Mouse (Mus musculus) ES-E14 (cell line): ENCODE data around the gene Sox2. TPM values are rescaled to one million over a fixed set of nuclear protein-coding genes. Genes with fewer than 3 reads are reported as not detected.

ENCODE experiments used
- DNase-seq: peaks from one replicate; pipeline ENCODE4 v3.0.0-alpha.2; 2013; ENCODE audit warnings: low read depth, low spot score
- H3K27ac ChIP-seq: 2 replicates; pipeline ENCODE4 v1.5.1; 2012; ENCODE audit warnings: low read depth, mild to moderate bottlenecking, low read length, moderate library complexity, mixed read lengths; ENCODE audit not compliant: poor library complexity, insufficient read depth, severe bottlenecking
- H3K36me3 ChIP-seq: 2 replicates; pipeline ENCODE4 v1.6.1; 2012; ENCODE audit warnings: mild to moderate bottlenecking, low read length, moderate library complexity, mixed read lengths; ENCODE audit not compliant: control insufficient read depth, poor library complexity, insufficient read depth, severe bottlenecking
- H3K4me1 ChIP-seq, 2 experiments: fragments of 150-350 bp in 1 of 2; sonication (generic) in 1 of 2; 2 replicates each; pipeline ENCODE4 v1.6.1; 2012; ENCODE audit warnings: low read length in 2 of 2, mild to moderate bottlenecking in 1 of 2, mixed read lengths in 1 of 2; ENCODE audit not compliant: control insufficient read depth in 2 of 2, insufficient read depth in 2 of 2, poor library complexity in 1 of 2
- H3K4me3 ChIP-seq, 2 experiments: fragments of 150-350 bp in 1 of 2; sonication (generic) in 1 of 2; 2 replicates each; pipeline ENCODE4 v1.5.1; 2012; ENCODE audit warnings: low read length in 2 of 2, low read depth in 1 of 2, mild to moderate bottlenecking in 1 of 2, mixed read lengths in 1 of 2; ENCODE audit not compliant: insufficient read depth in 1 of 2, poor library complexity in 1 of 2, severe bottlenecking in 1 of 2
- H3K9ac ChIP-seq: 2 replicates; pipeline ENCODE4 v1.6.1; 2012; ENCODE audit warnings: low read depth, mild to moderate bottlenecking, low read length, mixed read lengths; ENCODE audit not compliant: poor library complexity, insufficient read depth, severe bottlenecking
- H3K9me3 ChIP-seq: fragments of 150-350 bp; sonication (generic); 2 replicates; pipeline ENCODE4 v1.6.1; 2012; ENCODE audit warnings: low read depth, mild to moderate bottlenecking, low read length; ENCODE audit not compliant: control insufficient read depth, insufficient read depth
- CHD2 ChIP-seq: IDR thresholded peaks from 2 replicates; pipeline ENCODE4 v1.6.1; 2014; ENCODE audit warnings: mild to moderate bottlenecking, low read depth, low read length, inconsistent platforms
- HCFC1 ChIP-seq: IDR thresholded peaks from 2 replicates; pipeline ENCODE4 v1.6.1; 2012; ENCODE audit warnings: low read length, inconsistent platforms, borderline replicate concordance; ENCODE audit not compliant: insufficient read depth
- MAFK ChIP-seq: IDR thresholded peaks from 2 replicates; pipeline ENCODE4 v1.6.1; 2014; ENCODE audit warnings: mild to moderate bottlenecking, low read depth, low read length, inconsistent platforms; ENCODE audit not compliant: insufficient read depth
- ZC3H11A ChIP-seq: IDR thresholded peaks from 2 replicates; pipeline ENCODE4 v1.6.1; 2012; ENCODE audit warnings: low read depth, mild to moderate bottlenecking, inconsistent platforms, low read length, borderline replicate concordance
- ZNF384 ChIP-seq: IDR thresholded peaks from 2 replicates; pipeline ENCODE4 v1.6.1; 2012; ENCODE audit warnings: low read depth, low read length, inconsistent platforms
- in situ Hi-C, 2 experiments: fragments of 600-800 bp; cut with MboI; formaldehyde crosslinking; loops; one replicate each; pipeline ENCODE4 v1.15.1; 2025; ENCODE audit warnings: low sequenced_read_pairs in 2 of 2, inconsistent platforms in 1 of 2; ENCODE audit not compliant: unreplicated experiment in 2 of 2
- total RNA-seq: library from RNA; depleted of rRNA; stranded (reverse); fragments of 300-350 nt; gene quantifications from 2 replicates; pipeline ENCODE4 v1.2.3, GENCODE M21; 2012

The Sox2 gene
- total RNA-seq, 1 experiment, result 179 TPM

- in situ Hi-C loops, result no loop called here
- Histone ChIP-seq H3K9me3 (no peaks in the 10 kb centered on the region), H3K4me3 (peak overlapping the region; percentile 15 to 32; a peak in 3 of 4 replicates), H3K4me1 (peaks cover 4 to 24% of the 10 kb centered on the region in 2 experiments; a peak in 2 of 4 replicates), H3K27ac (no peak overlapping the region), H3K9ac (no peak overlapping the region; the same call in 1 of the 2 replicates), H3K36me3 (no peaks in the 10 kb centered on the region)
- no peak for TF ChIP-seq ZNF384
- no peak for TF ChIP-seq HCFC1
- TF ChIP-seq MAFK, result no peak
- no peak for TF ChIP-seq CHD2
- TF ChIP-seq ZC3H11A, result no peak
- no peak for DNase-seq
Observed at GRCm38 (mm10) chr3:34691703-34692393, 41.6 kb downstream of the Sox2 start.

GRCm38 (mm10) chr3:34692394-34692745 lies 42.2 kb downstream of the Sox2 start:
- TF ChIP-seq CHD2 (no peak), HCFC1 (no peak), ZNF384 (no peak), ZC3H11A (no peak), MAFK (no peak)
- Histone ChIP-seq H3K4me1 (peaks cover 4 to 22% of the 10 kb centered on the region in 2 experiments; a peak in 2 of 4 replicates), H3K4me3 (peak overlapping the region; percentile 15 to 32; a peak in 3 of 4 replicates), H3K9ac (no peak overlapping the region; the same call in 1 of the 2 replicates), H3K9me3 (no peaks in the 10 kb centered on the region), H3K27ac (no peak overlapping the region), H3K36me3 (no peaks in the 10 kb centered on the region)
- in situ Hi-C loops, result no loop called here
- DNase-seq, result no peak
